Mouse (Mus musculus) spleen, postnatal 4 days (tissue): ENCODE data around the gene Pdap1.
"Not testable (repeated sequence)": the region's sequence is repeated elsewhere in the genome, so short reads cannot be mapped to it uniquely, and the experiment has no call there.

ENCODE experiments used
- DNase-seq, 2 experiments: peaks; one replicate each; pipeline ENCODE4 v3.0.0; 2022; ENCODE audit warnings: low spot score in 2 of 2

Pdap1 gene

GRCm38 (mm10) chr5:145119385-145119784 lies 20.7 kb downstream of the Pdap1 start:
- DNase-seq, result no peak

GRCm38 (mm10) chr5:145118461-145118860 lies 21.6 kb downstream of the Pdap1 start:
- no peak for DNase-seq

- no peak for DNase-seq
These were observed 22.0 kb downstream of the Pdap1 start for GRCm38 (mm10) chr5:145118005-145118404.

- DNase-seq, result peak; percentile 68 to 89
These were observed 23.1 kb downstream of the Pdap1 start for GRCm38 (mm10) chr5:145116916-145117315.

GRCm38 (mm10) chr5:145116316-145116715 lies 23.7 kb downstream of the Pdap1 start:
- DNase-seq, result peak in 1 of 2 experiments; percentile 29

- no peak for DNase-seq
These were observed 24.3 kb downstream of the Pdap1 start for GRCm38 (mm10) chr5:145115736-145116135.

GRCm38 (mm10) chr5:145114606-145115473 lies 25.2 kb downstream of the Pdap1 start:
- DNase-seq, result peak; percentile 71 to 85

GRCm38 (mm10) chr5:145114071-145114605 lies 25.9 kb downstream of the Pdap1 start, which contains the start of gene Arpc1b:
Gene Arpc1b, plus strand, starts transcription at chr5:145114215.
- DNase-seq, result peak; percentile 72 to 85

- no peak for DNase-seq
These were observed 26.6 kb downstream of the Pdap1 start for GRCm38 (mm10) chr5:145113416-145113815.

GRCm38 (mm10) chr5:145112566-145112965 lies 27.5 kb downstream of the Pdap1 start:
- no peak for DNase-seq

- DNase-seq, result no peak
These were observed 29.6 kb downstream of the Pdap1 start for GRCm38 (mm10) chr5:145110401-145110800.

- DNase-seq, result no peak
These were observed 34.3 kb downstream of the Pdap1 start for GRCm38 (mm10) chr5:145105694-145106275.

GRCm38 (mm10) chr5:145104328-145104727 lies 35.7 kb downstream of the Pdap1 start:
- no peak for DNase-seq

- no peak for DNase-seq
These were observed 37.3 kb downstream of the Pdap1 start for GRCm38 (mm10) chr5:145102706-145103105.

- not testable (repeated sequence) for DNase-seq
These were observed 38.6 kb downstream of the Pdap1 start for GRCm38 (mm10) chr5:145101451-145101850.

- no peak for DNase-seq
These were observed 39.1 kb downstream of the Pdap1 start for GRCm38 (mm10) chr5:145100960-145101359.

GRCm38 (mm10) chr5:145098340-145098821 lies 41.7 kb downstream of the Pdap1 start:
- DNase-seq, result no peak

GRCm38 (mm10) chr5:145096195-145096594 lies 43.8 kb downstream of the Pdap1 start:
- no peak for DNase-seq

- DNase-seq, result no peak
These were observed 50.2 kb downstream of the Pdap1 start for GRCm38 (mm10) chr5:145089878-145090277.

GRCm38 (mm10) chr5:145088186-145088585 lies 51.9 kb downstream of the Pdap1 start:
- no peak for DNase-seq

GRCm38 (mm10) chr5:145084822-145085221 lies 55.2 kb downstream of the Pdap1 start:
- no peak for DNase-seq

- peak; percentile 93 to 97 for DNase-seq
These were observed 56.2 kb downstream of the Pdap1 start, which contains the start of the genes Arpc1a and Kpna7 for GRCm38 (mm10) chr5:145083632-145084451. Gene Arpc1a, plus strand, starts transcription at chr5:145083830. Gene Kpna7, minus strand, starts transcription at chr5:145084030.
